Mouse (Mus musculus) urinary bladder, postnatal 14 days (tissue): ENCODE data around the gene Rbpms2.

Experiments
- DNase-seq: peaks from one replicate; pipeline ENCODE4 v3.0.0; 2021; ENCODE audit warnings: low spot score

Gene Rbpms2

GRCm38 (mm10) chr9:65697356-65697755, 67.9 kb downstream of the Rbpms2 start:
- no peak for DNase-seq

GRCm38 (mm10) chr9:65697992-65698391, 68.5 kb downstream of the Rbpms2 start:
- no peak for DNase-seq

DNA sequence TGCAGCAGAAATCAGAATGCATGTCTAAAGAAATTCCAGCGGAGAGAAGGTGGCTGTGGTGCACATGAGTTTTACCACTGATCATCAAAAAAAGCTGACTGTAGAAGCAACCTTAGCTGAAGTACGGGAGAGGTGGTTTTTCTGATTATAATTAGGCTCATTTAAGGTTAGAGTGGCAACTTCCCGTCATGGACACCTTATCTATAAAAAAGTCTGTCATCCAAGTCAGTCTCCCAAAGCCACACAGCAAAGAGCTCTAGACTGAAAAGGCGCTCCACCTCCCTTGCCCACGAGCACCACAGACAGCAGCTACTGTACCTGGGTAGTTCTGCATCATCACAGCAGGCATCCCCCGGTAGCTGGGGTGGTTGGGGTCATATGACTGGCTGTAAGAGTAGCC, 71.1 kb downstream of the Rbpms2 start:
- DNase-seq = no peak

- DNase-seq = no peak
Observed at GRCm38 (mm10) chr9:65702286-65702685, 72.8 kb downstream of the Rbpms2 start.

GRCm38 (mm10) chr9:65703241-65703640, 73.8 kb downstream of the Rbpms2 start:
- no peak for DNase-seq

- no peak for DNase-seq
Observed at GRCm38 (mm10) chr9:65703926-65704595, 74.6 kb downstream of the Rbpms2 start.
